Mouse (Mus musculus) liver, postnatal 0 days (tissue): ENCODE measurements around the gene Herc4.

ENCODE experiments used
- CTCF ChIP-seq: sonication (generic); IDR thresholded peaks from 2 replicates; pipeline ENCODE4 v1.5.1; 2016; ENCODE audit warnings: antibody characterized with exemption, low read depth
- EP300 ChIP-seq: IDR thresholded peaks from 2 replicates; pipeline ENCODE4 v1.6.1; 2016; ENCODE audit warnings: antibody characterized with exemption, low read depth, mild to moderate bottlenecking

- TF ChIP-seq CTCF = no peak
- TF ChIP-seq EP300 = no peak
Measured at GRCm38 (mm10) chr10:63350666-63351065, 107.1 kb downstream of the Herc4 start.
